24 mouse cellular contexts compared by ENCODE assay signal in the genomic region with DNA sequence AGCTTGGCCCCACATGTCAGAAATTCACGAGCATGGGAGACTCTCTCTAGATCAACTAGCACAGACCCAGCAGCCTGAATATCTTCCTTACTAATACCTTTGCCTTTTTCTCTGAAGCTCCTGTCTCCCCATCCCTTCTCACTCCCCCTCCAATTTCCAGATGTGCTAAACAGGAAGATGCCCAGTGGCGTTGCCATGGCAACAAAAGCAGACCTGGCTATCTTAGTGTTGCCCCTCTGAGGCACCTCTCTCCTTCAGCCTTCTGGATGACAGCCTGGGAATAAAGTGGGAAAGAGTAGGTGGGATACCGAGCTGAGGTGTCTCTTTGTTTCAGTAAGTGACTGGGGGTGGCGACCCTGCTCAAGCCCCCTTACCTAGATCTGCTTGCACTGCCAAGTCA.
DNase-seq lines count a peak whose midpoint lies in the region; ATAC-seq lines count a peak whose summit lies in the region.
"Had no signal": no experiment of that assay in that cellular context is flagged by ENCODE, and none has a peak within 500 bp of the region (broad histone marks: within the 10 kb centered on the region; RNA-seq: fewer than 3 reads in every experiment).

No protein-coding gene starts in this region.

- H3K27me3 ChIP-seq in forebrain, embryonic 14.5 days (replicated peaks; ENCODE audit: control insufficient read depth, insufficient read depth, low read length): no peaks in the 10 kb centered on the region
- no peaks in the 10 kb centered on the region for H3K27me3 ChIP-seq in forebrain, embryonic 11.5 days (ENCODE audit: control insufficient read depth, insufficient read depth, low read length)
- H3K27me3 ChIP-seq in midbrain, embryonic 14.5 days (ENCODE audit: control insufficient read depth, insufficient read depth, low read length): no peaks in the 10 kb centered on the region
- H3K27me3 ChIP-seq in midbrain, embryonic 11.5 days (ENCODE audit: control insufficient read depth, insufficient read depth, low read length): no peaks in the 10 kb centered on the region
- no peaks in the 10 kb centered on the region for H3K27me3 ChIP-seq in embryonic facial prominence, embryonic 10.5 days (replicated peaks; ENCODE audit: low read depth, poor library complexity, severe bottlenecking)
- H3K27me3 ChIP-seq in midbrain, embryonic 16.5 days (ENCODE audit: control insufficient read depth, insufficient read depth, low read depth, low read length): no peaks in the 10 kb centered on the region
- H3K27me3 ChIP-seq: embryonic facial prominence, embryonic 15.5 days; heart, embryonic 15.5 days; hindbrain, embryonic 13.5 days; Patski had no signal

- peak; percentile 22 for DNase-seq in forebrain, embryonic 14.5 days (ENCODE audit: low spot score)
- DNase-seq in forebrain, embryonic 11.5 days (ENCODE audit: low spot score): no peak
- DNase-seq in midbrain, embryonic 14.5 days: peak; percentile 72
- DNase-seq in midbrain, embryonic 11.5 days (ENCODE audit: low spot score, missing footprints): no peak
- DNase-seq in embryonic facial prominence, embryonic 10.5 days (ENCODE audit: low spot score): peak; percentile 21
- no peak for DNase-seq in heart, postnatal 25 days (ENCODE audit: low spot score)
- no peak for DNase-seq in heart, postnatal 36 days
- DNase-seq: adrenal gland, adult 2 months; adrenal gland, postnatal 25 days; cerebellum, adult 2 months; cerebellum, postnatal 10 days; gastrocnemius, postnatal 14 days; heart, adult 2 months; heart, postnatal 14 days had no signal

- WGBS in forebrain, embryonic 14.5 days: 77% methylated on average over 4 of the region's 4 CpGs
- 76% methylated on average over 4 of the region's 4 CpGs for WGBS in forebrain, embryonic 11.5 days
- 68% methylated on average over 4 of the region's 4 CpGs for WGBS in midbrain, embryonic 14.5 days
- 70% methylated on average over 4 of the region's 4 CpGs for WGBS in midbrain, embryonic 11.5 days
- 83% methylated on average over 4 of the region's 4 CpGs for WGBS in embryonic facial prominence, embryonic 10.5 days
- 68% methylated on average over 4 of the region's 4 CpGs for WGBS in midbrain, embryonic 16.5 days

- no peaks in the 10 kb centered on the region for H3K9me3 ChIP-seq in forebrain, embryonic 14.5 days (replicated peaks; ENCODE audit: control insufficient read depth, low read length)
- H3K9me3 ChIP-seq in forebrain, embryonic 11.5 days (ENCODE audit: control insufficient read depth, low read length): no peaks in the 10 kb centered on the region
- H3K9me3 ChIP-seq in midbrain, embryonic 14.5 days (ENCODE audit: control insufficient read depth, low read length): no peaks in the 10 kb centered on the region
- H3K9me3 ChIP-seq in midbrain, embryonic 11.5 days (ENCODE audit: control insufficient read depth, low read length): no peaks in the 10 kb centered on the region
- H3K9me3 ChIP-seq in embryonic facial prominence, embryonic 10.5 days: no peaks in the 10 kb centered on the region
- no peaks in the 10 kb centered on the region for H3K9me3 ChIP-seq in midbrain, embryonic 16.5 days (replicated peaks; ENCODE audit: control insufficient read depth, low read length, poor library complexity, severe bottlenecking)
- H3K9me3 ChIP-seq: embryonic facial prominence, embryonic 15.5 days; forebrain, embryonic 10.5 days; heart, embryonic 15.5 days; hindbrain, embryonic 13.5 days had no signal

- no peak overlapping the region for H3K4me2 ChIP-seq in forebrain, embryonic 14.5 days (ENCODE audit: low read length)
- no peak overlapping the region for H3K4me2 ChIP-seq in forebrain, embryonic 11.5 days (ENCODE audit: low read depth, low read length, severe bottlenecking)
- H3K4me2 ChIP-seq in midbrain, embryonic 14.5 days (ENCODE audit: low read length): no peak overlapping the region
- H3K4me2 ChIP-seq in midbrain, embryonic 11.5 days: no peak overlapping the region
- no peak overlapping the region for H3K4me2 ChIP-seq in midbrain, embryonic 16.5 days (ENCODE audit: low read length)
- H3K4me2 ChIP-seq: embryonic facial prominence, embryonic 15.5 days; heart, embryonic 11.5 days; heart, embryonic 15.5 days; hindbrain, embryonic 13.5 days had no signal

- no peak overlapping the region for H3K4me3 ChIP-seq in forebrain, embryonic 14.5 days (ENCODE audit: low read depth, low read length)
- no peak overlapping the region for H3K4me3 ChIP-seq in forebrain, embryonic 11.5 days (ENCODE audit: low read depth, low read length)
- H3K4me3 ChIP-seq in midbrain, embryonic 14.5 days (replicated peaks; ENCODE audit: low read depth, low read length): no peak overlapping the region
- H3K4me3 ChIP-seq in midbrain, embryonic 11.5 days (ENCODE audit: low read depth, low read length): no peak overlapping the region
- no peak overlapping the region for H3K4me3 ChIP-seq in embryonic facial prominence, embryonic 10.5 days
- H3K4me3 ChIP-seq in midbrain, embryonic 16.5 days (ENCODE audit: low read depth, low read length): no peak overlapping the region
- H3K4me3 ChIP-seq: embryonic facial prominence, embryonic 15.5 days; erythroblast, embryonic 14.5 days; forebrain, embryonic 10.5 days; heart, adult 2 months; heart, embryonic 15.5 days; hindbrain, embryonic 13.5 days had no signal

- H3K36me3 ChIP-seq in forebrain, embryonic 14.5 days (ENCODE audit: control insufficient read depth, insufficient read depth, low read length): no peaks in the 10 kb centered on the region
- no peaks in the 10 kb centered on the region for H3K36me3 ChIP-seq in forebrain, embryonic 11.5 days (ENCODE audit: control insufficient read depth, insufficient read depth, low read length)
- H3K36me3 ChIP-seq in midbrain, embryonic 14.5 days (ENCODE audit: control insufficient read depth, insufficient read depth, low read length): no peaks in the 10 kb centered on the region
- H3K36me3 ChIP-seq in midbrain, embryonic 11.5 days (ENCODE audit: control insufficient read depth, insufficient read depth, low read length): no peaks in the 10 kb centered on the region
- no peaks in the 10 kb centered on the region for H3K36me3 ChIP-seq in embryonic facial prominence, embryonic 10.5 days (replicated peaks)
- no peaks in the 10 kb centered on the region for H3K36me3 ChIP-seq in midbrain, embryonic 16.5 days (ENCODE audit: control insufficient read depth, insufficient read depth, low read length)
- H3K36me3 ChIP-seq: embryonic facial prominence, embryonic 15.5 days; forebrain, embryonic 10.5 days; heart, embryonic 15.5 days; hindbrain, embryonic 13.5 days had no signal

- H3K27ac ChIP-seq in forebrain, embryonic 14.5 days (ENCODE audit: low read depth, low read length): no peak overlapping the region
- no peak overlapping the region for H3K27ac ChIP-seq in forebrain, embryonic 11.5 days (ENCODE audit: low read depth, low read length)
- peak overlapping the region; percentile 55; the same call in 1 of the 2 replicates for H3K27ac ChIP-seq in midbrain, embryonic 14.5 days (replicated peaks; ENCODE audit: low read depth, low read length)
- no peak overlapping the region for H3K27ac ChIP-seq in midbrain, embryonic 11.5 days (ENCODE audit: low read depth, low read length)
- no peak overlapping the region for H3K27ac ChIP-seq in embryonic facial prominence, embryonic 10.5 days (replicated peaks)
- peak overlapping the region; percentile 56; the same call in 1 of the 2 replicates for H3K27ac ChIP-seq in midbrain, embryonic 16.5 days (ENCODE audit: low read length)
- H3K27ac ChIP-seq: embryonic facial prominence, embryonic 15.5 days; forebrain, embryonic 10.5 days; heart, adult 2 months; heart, embryonic 15.5 days; hindbrain, embryonic 13.5 days had no signal

- H3K4me1 ChIP-seq in forebrain, embryonic 14.5 days (ENCODE audit: control insufficient read depth, insufficient read depth, low read length): no peaks in the 10 kb centered on the region
- H3K4me1 ChIP-seq in forebrain, embryonic 11.5 days (replicated peaks; ENCODE audit: control insufficient read depth, insufficient read depth, low read length): no peaks in the 10 kb centered on the region
- peaks cover 11% of the 10 kb centered on the region; the same call in 1 of the 2 replicates for H3K4me1 ChIP-seq in midbrain, embryonic 14.5 days (ENCODE audit: control insufficient read depth, insufficient read depth, low read length)
- H3K4me1 ChIP-seq in midbrain, embryonic 11.5 days (ENCODE audit: control insufficient read depth, insufficient read depth, low read length): no peaks in the 10 kb centered on the region
- H3K4me1 ChIP-seq in embryonic facial prominence, embryonic 10.5 days: 0 out of 2 replicates have a peak, but pooled peaks cover 8% of the 10 kb centered on the region
- H3K4me1 ChIP-seq in midbrain, embryonic 16.5 days (ENCODE audit: control insufficient read depth, insufficient read depth, low read length): peaks cover 7% of the 10 kb centered on the region
- H3K4me1 ChIP-seq: embryonic facial prominence, embryonic 15.5 days had no signal

- H3K9ac ChIP-seq in forebrain, embryonic 14.5 days (ENCODE audit: low read length): no peak overlapping the region
- H3K9ac ChIP-seq in forebrain, embryonic 11.5 days (ENCODE audit: low read length): no peak overlapping the region
- no peak overlapping the region for H3K9ac ChIP-seq in midbrain, embryonic 14.5 days (replicated peaks; ENCODE audit: low read length)
- no peak overlapping the region for H3K9ac ChIP-seq in midbrain, embryonic 11.5 days (ENCODE audit: low read length)
- no peak overlapping the region for H3K9ac ChIP-seq in midbrain, embryonic 16.5 days (ENCODE audit: low read depth, low read length)
- H3K9ac ChIP-seq: embryonic facial prominence, embryonic 15.5 days; heart, embryonic 15.5 days; hindbrain, embryonic 13.5 days had no signal

- ATAC-seq in forebrain, embryonic 14.5 days: no peak
- ATAC-seq in forebrain, embryonic 11.5 days (replicated peaks; ENCODE audit: low FRiP score): no peak
- no peak for ATAC-seq in midbrain, embryonic 14.5 days (ENCODE audit: low FRiP score, low TSS enrichment)
- ATAC-seq in midbrain, embryonic 11.5 days (ENCODE audit: low FRiP score): no peak
- ATAC-seq in midbrain, embryonic 16.5 days: peak; percentile 44; the same call in 1 of the 2 replicates
- ATAC-seq: forebrain, embryonic 16.5 days; intestine, embryonic 16.5 days; Patski had no signal

- intact Hi-C loops in heart, postnatal 25 days (cut with DNase I): no loop called here
- intact Hi-C loops in heart, postnatal 36 days (cut with DNase I): no loop called here

Comparison
In these comparisons a context has a peak if more than half of its experiments do, and no peak if none do; other contexts are left out.
1. DNase-seq: peak in forebrain, embryonic 14.5 days (single experiment), midbrain, embryonic 14.5 days (single experiment) and embryonic facial prominence, embryonic 10.5 days (single experiment); none in forebrain, embryonic 11.5 days (single experiment), midbrain, embryonic 11.5 days (single experiment), heart, postnatal 25 days (single experiment) and heart, postnatal 36 days (0 of 2).
2. H3K27ac ChIP-seq: peak in midbrain, embryonic 14.5 days (single experiment) and midbrain, embryonic 16.5 days (single experiment); none in forebrain, embryonic 14.5 days (single experiment), forebrain, embryonic 11.5 days (single experiment), midbrain, embryonic 11.5 days (single experiment) and embryonic facial prominence, embryonic 10.5 days (single experiment).